ENCODE assay signal across 8 mouse cellular contexts in the genomic region with DNA sequence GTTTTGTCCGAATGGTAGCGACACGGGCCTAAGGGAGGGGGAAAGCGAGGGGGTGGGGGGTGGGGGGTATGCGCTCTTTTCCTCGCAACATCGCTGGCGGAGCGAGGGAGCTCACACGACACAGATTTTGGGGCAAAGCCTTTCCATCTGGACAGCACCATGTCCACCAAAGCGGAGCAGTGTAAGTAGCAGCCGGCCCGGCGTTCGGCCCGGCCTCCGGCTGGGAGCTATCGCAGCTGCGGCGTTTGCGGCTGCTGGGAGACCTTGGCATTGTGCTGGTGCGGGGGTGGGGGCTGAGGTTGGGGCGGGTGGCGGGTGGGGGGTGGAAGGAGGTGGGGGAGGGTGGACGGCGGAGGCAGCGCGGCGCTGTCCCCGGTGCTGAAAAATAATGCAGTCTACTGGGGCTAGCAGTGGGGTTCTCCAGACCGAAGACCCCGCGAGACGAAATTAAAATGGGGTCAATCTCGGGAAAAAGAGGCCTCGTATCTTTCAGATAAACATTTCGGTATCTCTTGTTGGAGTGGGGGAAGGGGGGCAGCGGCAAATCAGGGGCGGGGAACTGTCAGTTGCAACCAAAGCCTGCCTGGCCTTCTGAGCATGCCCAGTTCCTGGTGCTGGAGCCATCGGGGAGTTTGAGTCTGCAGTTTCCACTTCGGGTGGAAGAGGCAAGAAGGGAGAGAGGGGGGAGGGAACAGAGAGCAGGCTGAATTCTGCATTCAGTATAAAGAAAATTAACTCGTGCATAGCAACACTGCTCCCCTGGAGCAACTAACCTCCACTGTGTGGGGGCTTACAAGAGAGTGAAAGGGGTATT. TPM values are rescaled to one million over a fixed set of nuclear protein-coding genes. Genes with fewer than 3 reads are reported as not detected.
DNase-seq lines count a peak whose midpoint lies in the region; ATAC-seq and TF ChIP-seq lines count a peak whose summit lies in the region.

No protein-coding gene starts in this region.

- no peak for TF ChIP-seq CTCF in embryonic fibroblast, embryonic 13.5 days (IDR thresholded peaks at IDR 0.05; ENCODE audit: borderline replicate concordance, insufficient read depth, low read length)

- under 1% methylated on average over 42 of the region's 42 CpGs for WGBS in hindbrain, embryonic 11.5 days
- under 1% methylated on average over 42 of the region's 42 CpGs for WGBS in lung, embryonic 16.5 days

- H3K4me3 ChIP-seq in embryonic fibroblast, embryonic 13.5 days (ENCODE audit: insufficient read depth, low read length) = peak overlapping the region; percentile 33
- peak overlapping the region; percentile 61 for H3K4me3 ChIP-seq in hindbrain, embryonic 11.5 days (ENCODE audit: low read depth, low read length)
- peak overlapping the region; percentile 54 for H3K4me3 ChIP-seq in lung, embryonic 16.5 days (ENCODE audit: low read length)

- H3K36me3 ChIP-seq in hindbrain, embryonic 11.5 days (ENCODE audit: control insufficient read depth, insufficient read depth, low read length) = no peaks in the 10 kb centered on the region
- H3K36me3 ChIP-seq in lung, embryonic 16.5 days (ENCODE audit: control insufficient read depth, insufficient read depth, low read length) = no peaks in the 10 kb centered on the region

- peak overlapping the region; percentile 70 for H3K9ac ChIP-seq in hindbrain, embryonic 11.5 days (ENCODE audit: low read depth, low read length)
- H3K9ac ChIP-seq in lung, embryonic 16.5 days (ENCODE audit: low read length) = 0 out of 2 replicates have a peak overlapping the region, but pooled peaks have one; percentile 24

- H3K9me3 ChIP-seq in hindbrain, embryonic 11.5 days (ENCODE audit: control insufficient read depth, low read length) = no peaks in the 10 kb centered on the region
- H3K9me3 ChIP-seq in lung, embryonic 16.5 days (ENCODE audit: control insufficient read depth, low read length) = no peaks in the 10 kb centered on the region

- peak; percentile 91 for ATAC-seq in hindbrain, embryonic 11.5 days (ENCODE audit: low FRiP score)
- ATAC-seq in lung, embryonic 16.5 days (ENCODE audit: low read depth) = peak; percentile 82

- DNase-seq in MN1 (ENCODE audit: low spot score) = peak; percentile 64
- DNase-seq in adrenal gland, postnatal 4 days (ENCODE audit: low spot score in 2 of 2) = peak; percentile 22 to 24
- peak; percentile 81 for DNase-seq in hindbrain, embryonic 11.5 days (ENCODE audit: low spot score)
- peak; percentile 73 to 81 for DNase-seq in layer of hippocampus, postnatal 14 days (ENCODE audit: low spot score in 2 of 2)
- peak; percentile 49 for DNase-seq in retina, postnatal 7 days (ENCODE audit: low read depth, low spot score)
- DNase-seq in c-Kit-positive CD71-positive TER-119-positive erythroid progenitor cells, embryonic 14.5 days (ENCODE audit: low spot score) = no peak

- peak overlapping the region; percentile 85 for H3K4me2 ChIP-seq in hindbrain, embryonic 11.5 days (replicated peaks; ENCODE audit: low read depth, low read length)
- H3K4me2 ChIP-seq in lung, embryonic 16.5 days (ENCODE audit: low read depth, low read length) = peak overlapping the region; percentile 87

- no peak overlapping the region for H3K27ac ChIP-seq in embryonic fibroblast, embryonic 13.5 days (ENCODE audit: insufficient read depth, low read length)
- peak overlapping the region; percentile 92 for H3K27ac ChIP-seq in hindbrain, embryonic 11.5 days (ENCODE audit: low read depth, low read length)
- H3K27ac ChIP-seq in lung, embryonic 16.5 days (ENCODE audit: low read length) = no peak overlapping the region

- H3K27me3 ChIP-seq in hindbrain, embryonic 11.5 days (ENCODE audit: control insufficient read depth, insufficient read depth, low read length) = no peaks in the 10 kb centered on the region
- H3K27me3 ChIP-seq in lung, embryonic 16.5 days (ENCODE audit: control insufficient read depth, insufficient read depth, low read depth, low read length) = peaks cover 9% of the 10 kb centered on the region

- TF ChIP-seq POLR2A in embryonic fibroblast, embryonic 13.5 days (IDR thresholded peaks at IDR 0.05; ENCODE audit: low read depth, low read length) = no peak

- H3K4me1 ChIP-seq in embryonic fibroblast, embryonic 13.5 days (ENCODE audit: control insufficient read depth, insufficient read depth, low read length) = no peaks in the 10 kb centered on the region; the same call in 1 of the 2 replicates
- no peaks in the 10 kb centered on the region for H3K4me1 ChIP-seq in hindbrain, embryonic 11.5 days (replicated peaks; ENCODE audit: control insufficient read depth, insufficient read depth, low read length)
- H3K4me1 ChIP-seq in lung, embryonic 16.5 days (replicated peaks; ENCODE audit: control insufficient read depth, insufficient read depth, low read length) = peaks cover 11% of the 10 kb centered on the region

RNA-seq across cellular contexts. Expression of a gene that starts 0.9 kb away (rescaled TPM):
- 1 to 10 TPM; 8.2 to 8.7 TPM for total RNA-seq in adrenal gland, postnatal 4 days (2021)
- polyA plus RNA-seq in embryonic fibroblast, embryonic 13.5 days (2011; ENCODE audit: insufficient read length, low read depth, missing spikeins) = not detected in 2 replicates
- polyA plus RNA-seq in hindbrain, embryonic 11.5 days (2014; fragmentation: Nextera tagmentation; extraction: Ambion mirVana) = 3.7 and 4.5 TPM in 2 replicates
- 10 to 100 TPM; 43.3 to 47.2 TPM for total RNA-seq in layer of hippocampus, postnatal 14 days (2021)
- polyA plus RNA-seq in lung, embryonic 16.5 days (2015; fragmentation: Nextera tagmentation; extraction: Ambion mirVana) = 0.18 and 0.65 TPM in 2 replicates

RNA-seq across cellular contexts. Expression of a gene that starts 50.5 kb away (rescaled TPM):
- not detected for total RNA-seq in adrenal gland, postnatal 4 days (2021)
- not detected in 2 replicates for polyA plus RNA-seq in embryonic fibroblast, embryonic 13.5 days (2011; ENCODE audit: insufficient read length, low read depth, missing spikeins)
- not detected in 2 replicates for polyA plus RNA-seq in hindbrain, embryonic 11.5 days (2014; fragmentation: Nextera tagmentation; extraction: Ambion mirVana)
- total RNA-seq in layer of hippocampus, postnatal 14 days (2021) = not detected
- not detected in 2 replicates for polyA plus RNA-seq in lung, embryonic 16.5 days (2015; fragmentation: Nextera tagmentation; extraction: Ambion mirVana)
